Mouse (Mus musculus): Measurements from ENCODE around the gene Rft1. TPM values are rescaled to one million over a fixed set of nuclear protein-coding genes. Genes with fewer than 3 reads are reported as not detected.

Rft1 gene
- polyA plus RNA-seq, 1 experiment: 17.6 TPM

GRCm38 (mm10) chr14:30624277-30624721 lies 29.9 kb upstream of the Rft1 start:
- TF ChIP-seq CTCF (conservative IDR thresholded peaks at IDR 0.05; ENCODE audit: insufficient read depth, insufficient read length, low read depth, low read length): peak; percentile 31; the same call in 1 of the 2 replicates
- TF ChIP-seq POLR2A (IDR thresholded peaks at IDR 0.05; ENCODE audit: low read depth, low read length): no peak
- H3K4me3 ChIP-seq (ENCODE audit: insufficient read depth, low read depth, low read length): peak overlapping the region; percentile 88; the same call in 1 of the 2 replicates
- peaks cover 22% of the 10 kb centered on the region; the same call in 1 of the 2 replicates for H3K4me1 ChIP-seq (ENCODE audit: control insufficient read depth, insufficient read depth, low read length)
- no peaks in the 10 kb centered on the region for H3K36me3 ChIP-seq (ENCODE audit: control insufficient read depth, insufficient read depth, low read length)
- no peaks in the 10 kb centered on the region for H3K27me3 ChIP-seq (replicated peaks; ENCODE audit: control insufficient read depth, insufficient read depth, low read length)
- DNase-seq: no peak
- H3K27ac ChIP-seq (ENCODE audit: insufficient read depth, low read depth, low read length): no peak overlapping the region
- 34% methylated on average over 8 of the region's 8 CpGs for WGBS

- WGBS: under 1% methylated on average over 39 of the region's 39 CpGs
Observed at GRCm38 (mm10) chr14:30625131-30625807, 28.9 kb upstream of the Rft1 start.

GRCm38 (mm10) chr14:30625856-30626726 lies 28.1 kb upstream of the Rft1 start, which contains the start of gene Prkcd:
TSS of gene Prkcd (minus strand) at chr14:30626210.
- H3K27me3 ChIP-seq (replicated peaks; ENCODE audit: control insufficient read depth, insufficient read depth, low read length): no peaks in the 10 kb centered on the region
- peak within 1 kb of the TSS; percentile 81 for H3K27ac ChIP-seq (ENCODE audit: insufficient read depth, low read depth, low read length)
- H3K4me3 ChIP-seq (ENCODE audit: insufficient read depth, low read depth, low read length): peak within 1 kb of the TSS; percentile 88
- DNase-seq: peak; percentile 91
- 1% methylated on average over 67 of the region's 71 CpGs for WGBS
- H3K4me1 ChIP-seq (ENCODE audit: control insufficient read depth, insufficient read depth, low read length): peaks cover 34% of the 10 kb centered on the region
- H3K36me3 ChIP-seq (ENCODE audit: control insufficient read depth, insufficient read depth, low read length): no peaks in the 10 kb centered on the region
- no peak for TF ChIP-seq POLR2A (IDR thresholded peaks at IDR 0.05; ENCODE audit: low read depth, low read length)

More at GRCm38 (mm10) chr14:30625131-30625807, 28.9 kb upstream of the Rft1 start:
- peak overlapping the region; percentile 62 for H3K27ac ChIP-seq (ENCODE audit: insufficient read depth, low read depth, low read length)
- TF ChIP-seq CTCF (conservative IDR thresholded peaks at IDR 0.05; ENCODE audit: insufficient read depth, insufficient read length, low read depth, low read length) (no peak), POLR2A (IDR thresholded peaks at IDR 0.05; ENCODE audit: low read depth, low read length) (no peak)
- H3K36me3 ChIP-seq (ENCODE audit: control insufficient read depth, insufficient read depth, low read length): no peaks in the 10 kb centered on the region
- H3K4me1 ChIP-seq (ENCODE audit: control insufficient read depth, insufficient read depth, low read length): peaks cover 26% of the 10 kb centered on the region
- H3K27me3 ChIP-seq (replicated peaks; ENCODE audit: control insufficient read depth, insufficient read depth, low read length): no peaks in the 10 kb centered on the region
- peak; percentile 66 for DNase-seq
- peak overlapping the region; percentile 88 for H3K4me3 ChIP-seq (ENCODE audit: insufficient read depth, low read depth, low read length)

- DNase-seq: no peak
- Histone ChIP-seq H3K27ac (ENCODE audit: insufficient read depth, low read depth, low read length) (peak overlapping the region; percentile 81; the same call in 1 of the 2 replicates), H3K36me3 (ENCODE audit: control insufficient read depth, insufficient read depth, low read length) (no peaks in the 10 kb centered on the region), H3K27me3 (replicated peaks; ENCODE audit: control insufficient read depth, insufficient read depth, low read length) (no peaks in the 10 kb centered on the region), H3K4me1 (ENCODE audit: control insufficient read depth, insufficient read depth, low read length) (peaks cover 31% of the 10 kb centered on the region), H3K4me3 (ENCODE audit: insufficient read depth, low read depth, low read length) (peak overlapping the region; percentile 88)
- 57% methylated on average over 12 of the region's 12 CpGs for WGBS
- TF ChIP-seq CTCF (conservative IDR thresholded peaks at IDR 0.05; ENCODE audit: insufficient read depth, insufficient read length, low read depth, low read length): no peak
- TF ChIP-seq POLR2A (IDR thresholded peaks at IDR 0.05; ENCODE audit: low read depth, low read length): no peak
Observed at GRCm38 (mm10) chr14:30626756-30627742, 27.1 kb upstream of the Rft1 start.

DNA sequence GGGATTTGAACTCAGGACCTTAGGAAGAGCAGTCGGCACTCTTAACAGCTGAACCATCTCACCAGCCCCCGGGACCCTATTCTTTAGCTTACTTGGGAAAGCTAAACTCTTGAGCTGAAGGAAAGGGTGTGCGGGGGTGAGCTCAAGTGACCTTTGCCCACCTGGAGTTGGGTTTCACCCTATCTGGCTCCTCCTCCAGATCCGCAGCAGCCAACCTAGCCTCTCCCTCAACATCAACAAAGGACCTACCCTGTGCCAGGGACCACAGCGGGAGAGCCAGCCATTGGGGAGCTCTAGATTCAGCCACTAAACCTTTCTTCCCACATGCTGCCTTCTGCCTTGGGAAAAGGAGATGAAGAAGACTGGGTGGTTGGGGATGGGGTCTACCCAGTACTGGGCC lies 25.9 kb upstream of the Rft1 start:
- 58% methylated on average over 5 of the region's 5 CpGs for WGBS
- TF ChIP-seq CTCF (conservative IDR thresholded peaks at IDR 0.05; ENCODE audit: insufficient read depth, insufficient read length, low read depth, low read length): no peak
- no peak for TF ChIP-seq POLR2A (IDR thresholded peaks at IDR 0.05; ENCODE audit: low read depth, low read length)
- Histone ChIP-seq H3K4me3 (ENCODE audit: insufficient read depth, low read depth, low read length) (no peak overlapping the region), H3K4me1 (ENCODE audit: control insufficient read depth, insufficient read depth, low read length) (peaks cover 29% of the 10 kb centered on the region), H3K27me3 (replicated peaks; ENCODE audit: control insufficient read depth, insufficient read depth, low read length) (no peaks in the 10 kb centered on the region), H3K36me3 (ENCODE audit: control insufficient read depth, insufficient read depth, low read length) (no peaks in the 10 kb centered on the region), H3K27ac (ENCODE audit: insufficient read depth, low read depth, low read length) (no peak overlapping the region)
- DNase-seq: peak; percentile 63

- DNase-seq: no peak
- Histone ChIP-seq H3K27ac (ENCODE audit: insufficient read depth, low read depth, low read length) (no peak overlapping the region), H3K4me1 (ENCODE audit: control insufficient read depth, insufficient read depth, low read length) (peaks cover 35% of the 10 kb centered on the region), H3K27me3 (replicated peaks; ENCODE audit: control insufficient read depth, insufficient read depth, low read length) (no peaks in the 10 kb centered on the region), H3K4me3 (ENCODE audit: insufficient read depth, low read depth, low read length) (no peak overlapping the region), H3K36me3 (ENCODE audit: control insufficient read depth, insufficient read depth, low read length) (no peaks in the 10 kb centered on the region)
- TF ChIP-seq CTCF (conservative IDR thresholded peaks at IDR 0.05; ENCODE audit: insufficient read depth, insufficient read length, low read depth, low read length): no peak
- no peak for TF ChIP-seq POLR2A (IDR thresholded peaks at IDR 0.05; ENCODE audit: low read depth, low read length)
- WGBS: 32% methylated on average over 4 of the region's 4 CpGs
Observed at GRCm38 (mm10) chr14:30629839-30630238, 24.3 kb upstream of the Rft1 start.

Data from kidney, adult 2 months (tissue).